Mouse (Mus musculus): ENCODE data around the gene Sdf2. TPM values are rescaled to one million over a fixed set of nuclear protein-coding genes. Genes with fewer than 3 reads are reported as not detected.

Sdf2 gene
- polyA plus RNA-seq, 1 experiment, result 60.7 TPM

- Histone ChIP-seq H3K4me3 (ENCODE audit: extremely low read depth, insufficient read depth, insufficient read length) (no peak overlapping the region), H3K4me1 (ENCODE audit: control insufficient read depth, insufficient read depth, insufficient read length) (no peaks in the 10 kb centered on the region; the same call in 1 of the 2 replicates), H3K27me3 (ENCODE audit: control insufficient read depth, insufficient read depth, low read length) (no peaks in the 10 kb centered on the region), H3K36me3 (ENCODE audit: control insufficient read depth, insufficient read depth, low read length) (peaks cover 5% of the 10 kb centered on the region; the same call in 1 of the 2 replicates), H3K27ac (ENCODE audit: insufficient read depth, low read length) (no peak overlapping the region)
- DNase-seq (ENCODE audit: low read depth in 1 of 2, low spot score in 2 of 2), result no peak
- no peak for TF ChIP-seq POLR2A (IDR thresholded peaks at IDR 0.05; ENCODE audit: low read depth, low read length)
- TF ChIP-seq CTCF (IDR thresholded peaks at IDR 0.05; ENCODE audit: extremely low read depth, insufficient read depth, insufficient read length, insufficient replicate concordance), result no peak
- 90% methylated on average over 9 of the region's 9 CpGs for WGBS
These were observed 5.2 kb upstream of the Sdf2 start for GRCm38 (mm10) chr11:78240193-78240857.

DNA sequence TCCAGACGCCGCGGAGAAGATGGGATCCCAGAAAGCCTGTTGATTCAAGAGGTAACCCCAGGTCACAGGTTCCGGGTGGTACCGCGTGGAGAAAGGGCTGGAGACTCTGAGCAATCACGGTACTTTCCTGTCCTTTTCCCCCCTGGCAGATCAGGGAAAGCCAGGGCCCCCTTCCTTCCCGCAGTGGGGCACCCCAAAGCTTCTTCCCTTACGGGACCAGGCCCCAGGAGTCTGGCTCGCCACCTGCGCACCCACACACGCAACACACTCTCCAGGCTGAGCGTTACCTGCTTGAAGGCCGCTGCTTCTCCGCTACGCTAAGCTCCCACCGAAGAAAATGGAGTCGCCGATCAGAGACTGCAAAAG, 302 bp upstream of the Sdf2 start:
- Histone ChIP-seq H3K27me3 (ENCODE audit: control insufficient read depth, insufficient read depth, low read length) (no peaks in the 10 kb centered on the region), H3K4me3 (ENCODE audit: extremely low read depth, insufficient read depth, insufficient read length) (peak overlapping the region; percentile 97), H3K4me1 (ENCODE audit: control insufficient read depth, insufficient read depth, insufficient read length) (peaks cover 3% of the 10 kb centered on the region), H3K27ac (ENCODE audit: insufficient read depth, low read length) (peak overlapping the region; percentile 99), H3K36me3 (ENCODE audit: control insufficient read depth, insufficient read depth, low read length) (peaks cover 2% of the 10 kb centered on the region; the same call in 1 of the 2 replicates)
- no peak for TF ChIP-seq CTCF (IDR thresholded peaks at IDR 0.05; ENCODE audit: extremely low read depth, insufficient read depth, insufficient read length, insufficient replicate concordance)
- TF ChIP-seq POLR2A (IDR thresholded peaks at IDR 0.05; ENCODE audit: low read depth, low read length), result no peak
- under 1% methylated on average over 19 of the region's 19 CpGs for WGBS
- no peak for DNase-seq (ENCODE audit: low read depth in 1 of 2, low spot score in 2 of 2)

DNA sequence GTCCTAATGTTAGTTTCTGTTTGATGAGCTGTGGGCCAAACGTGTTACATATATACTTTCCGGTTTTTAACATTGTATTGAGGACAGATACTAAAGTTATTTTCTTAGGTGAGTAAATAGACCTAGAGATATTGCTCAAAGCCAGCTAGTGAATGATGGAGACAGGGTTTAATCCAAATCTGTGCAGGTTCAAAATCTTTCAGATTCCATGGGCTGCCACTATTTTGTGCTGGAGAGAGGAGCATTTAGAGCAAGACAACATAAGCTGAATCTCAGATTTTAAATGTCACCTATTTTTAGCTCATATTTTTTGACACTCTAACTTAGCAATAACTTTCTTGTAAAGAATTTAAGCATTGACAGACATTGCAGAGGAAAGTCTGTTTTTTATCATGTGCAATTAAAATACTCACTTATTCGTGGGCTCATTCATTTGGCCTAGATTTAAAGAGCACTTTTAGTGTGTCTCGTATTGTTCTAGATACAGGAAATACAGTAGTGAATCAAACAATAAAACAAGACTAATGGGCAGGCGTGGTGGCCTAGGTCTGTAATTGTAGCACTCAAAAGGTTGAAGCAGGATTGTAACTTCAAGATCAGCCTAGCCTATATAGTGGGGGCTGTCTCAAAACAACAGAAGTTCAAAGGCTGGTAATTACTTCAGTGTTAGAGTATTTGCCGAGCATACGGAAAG, 919 bp downstream of the Sdf2 start:
- H3K27ac ChIP-seq (ENCODE audit: insufficient read depth, low read length), result peak overlapping the region; percentile 99
- WGBS, result 41% methylated on average over 7 of the region's 7 CpGs
- H3K36me3 ChIP-seq (ENCODE audit: control insufficient read depth, insufficient read depth, low read length), result peaks cover 2% of the 10 kb centered on the region; the same call in 1 of the 2 replicates
- peak overlapping the region; percentile 97 for H3K4me3 ChIP-seq (ENCODE audit: extremely low read depth, insufficient read depth, insufficient read length)
- H3K27me3 ChIP-seq (ENCODE audit: control insufficient read depth, insufficient read depth, low read length), result no peaks in the 10 kb centered on the region
- no peak for DNase-seq (ENCODE audit: low read depth in 1 of 2, low spot score in 2 of 2)
- peaks cover 3% of the 10 kb centered on the region for H3K4me1 ChIP-seq (ENCODE audit: control insufficient read depth, insufficient read depth, insufficient read length)
- TF ChIP-seq CTCF (IDR thresholded peaks at IDR 0.05; ENCODE audit: extremely low read depth, insufficient read depth, insufficient read length, insufficient replicate concordance) (no peak), POLR2A (IDR thresholded peaks at IDR 0.05; ENCODE audit: low read depth, low read length) (no peak)

GRCm38 (mm10) chr11:78247012-78247348, 1.4 kb downstream of the Sdf2 start:
- Histone ChIP-seq H3K36me3 (ENCODE audit: control insufficient read depth, insufficient read depth, low read length) (peaks cover 2% of the 10 kb centered on the region; the same call in 1 of the 2 replicates), H3K4me3 (ENCODE audit: extremely low read depth, insufficient read depth, insufficient read length) (no peak overlapping the region), H3K27me3 (ENCODE audit: control insufficient read depth, insufficient read depth, low read length) (no peaks in the 10 kb centered on the region), H3K27ac (ENCODE audit: insufficient read depth, low read length) (no peak overlapping the region), H3K4me1 (ENCODE audit: control insufficient read depth, insufficient read depth, insufficient read length) (peaks cover 3% of the 10 kb centered on the region)
- no peak for DNase-seq (ENCODE audit: low read depth in 1 of 2, low spot score in 2 of 2)
- TF ChIP-seq POLR2A (IDR thresholded peaks at IDR 0.05; ENCODE audit: low read depth, low read length) (no peak), CTCF (IDR thresholded peaks at IDR 0.05; ENCODE audit: extremely low read depth, insufficient read depth, insufficient read length, insufficient replicate concordance) (no peak)
- WGBS, result 54% methylated on average over 3 of the region's 3 CpGs

GRCm38 (mm10) chr11:78247727-78248140, 2.2 kb downstream of the Sdf2 start:
- no peak overlapping the region for H3K4me3 ChIP-seq (ENCODE audit: extremely low read depth, insufficient read depth, insufficient read length)
- 67% methylated on average over 4 of the region's 4 CpGs for WGBS
- no peak overlapping the region for H3K27ac ChIP-seq (ENCODE audit: insufficient read depth, low read length)
- peaks cover 6% of the 10 kb centered on the region; the same call in 1 of the 2 replicates for H3K36me3 ChIP-seq (ENCODE audit: control insufficient read depth, insufficient read depth, low read length)
- peaks cover 3% of the 10 kb centered on the region for H3K4me1 ChIP-seq (ENCODE audit: control insufficient read depth, insufficient read depth, insufficient read length)
- no peak for DNase-seq (ENCODE audit: low read depth in 1 of 2, low spot score in 2 of 2)
- TF ChIP-seq POLR2A (IDR thresholded peaks at IDR 0.05; ENCODE audit: low read depth, low read length), result no peak
- H3K27me3 ChIP-seq (ENCODE audit: control insufficient read depth, insufficient read depth, low read length), result no peaks in the 10 kb centered on the region

DNA sequence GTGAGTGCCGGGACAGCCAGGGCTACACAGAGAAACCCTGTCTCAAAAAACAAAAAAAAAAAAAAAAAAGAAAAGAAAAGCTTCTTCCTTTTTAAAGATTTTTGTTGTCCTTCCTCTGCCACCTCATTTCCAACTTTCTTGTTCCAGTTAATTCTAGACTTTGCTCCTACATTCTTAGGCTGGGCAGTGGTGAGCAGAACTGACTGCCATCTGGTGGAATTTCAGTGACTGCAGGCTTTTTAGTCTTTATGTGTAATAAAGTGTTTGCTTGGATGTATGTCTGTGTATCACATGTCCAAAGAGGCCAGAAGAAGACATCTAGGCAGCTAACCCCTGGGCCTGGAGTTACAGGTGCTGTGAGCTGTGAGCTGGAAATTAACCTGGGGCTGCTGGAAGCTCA, 11.1 kb downstream of the Sdf2 start:
- H3K4me3 ChIP-seq (ENCODE audit: extremely low read depth, insufficient read depth, insufficient read length), result no peak overlapping the region
- no CpG with 5 or more reads among the region's 1 CpGs for WGBS
- no peak overlapping the region for H3K27ac ChIP-seq (ENCODE audit: insufficient read depth, low read length)
- H3K36me3 ChIP-seq (ENCODE audit: control insufficient read depth, insufficient read depth, low read length), result peaks cover 12% of the 10 kb centered on the region
- H3K27me3 ChIP-seq (ENCODE audit: control insufficient read depth, insufficient read depth, low read length), result no peaks in the 10 kb centered on the region
- no peaks in the 10 kb centered on the region for H3K4me1 ChIP-seq (ENCODE audit: control insufficient read depth, insufficient read depth, insufficient read length)
- DNase-seq (ENCODE audit: low read depth in 1 of 2, low spot score in 2 of 2), result no peak
- no peak for TF ChIP-seq POLR2A (IDR thresholded peaks at IDR 0.05; ENCODE audit: low read depth, low read length)
- no peak for TF ChIP-seq CTCF (IDR thresholded peaks at IDR 0.05; ENCODE audit: extremely low read depth, insufficient read depth, insufficient read length, insufficient replicate concordance)
